Mouse (Mus musculus) liver, embryonic 14.5 days (tissue): ENCODE measurements around the gene Birc5.

Experiments used
- CTCF ChIP-seq: IDR thresholded peaks from 2 replicates; pipeline ENCODE4 v1.5.1; 2016; ENCODE audit warnings: antibody characterized with exemption, low read depth, control low read depth
- EP300 ChIP-seq: IDR thresholded peaks from 2 replicates; pipeline ENCODE4 v1.6.1; 2016; ENCODE audit warnings: antibody characterized with exemption, low read depth

DNA sequence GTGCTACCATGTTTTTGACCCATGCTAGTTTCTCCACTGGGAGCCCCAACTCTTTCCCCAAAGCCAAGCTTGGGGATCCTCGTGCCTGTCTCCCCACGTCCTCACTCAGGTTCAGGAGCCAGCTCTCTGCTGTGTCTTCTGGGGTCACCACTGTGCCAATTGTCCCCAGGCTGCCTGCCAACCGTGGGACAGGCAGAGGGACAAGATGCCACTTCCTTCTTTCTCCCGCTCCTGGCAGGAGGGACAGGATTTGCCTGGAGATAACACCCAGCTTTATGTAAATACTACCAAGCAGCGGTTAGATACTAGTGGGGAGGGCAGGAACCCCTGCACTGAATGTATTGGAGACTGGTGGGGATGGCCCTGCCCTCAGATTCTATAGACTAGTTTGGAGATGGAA is 35.2 kb upstream of the Birc5 start:
- TF ChIP-seq CTCF (no peak), EP300 (no peak)
